Mouse (Mus musculus): ENCODE measurements around the gene Lsm11. TPM values are rescaled to one million over a fixed set of nuclear protein-coding genes. Genes with fewer than 3 reads are reported as not detected.

Gene Lsm11
- total RNA-seq, 4 experiments from 2014 or later, result 13.0 to 15.5 (median 13.8) TPM

DNA sequence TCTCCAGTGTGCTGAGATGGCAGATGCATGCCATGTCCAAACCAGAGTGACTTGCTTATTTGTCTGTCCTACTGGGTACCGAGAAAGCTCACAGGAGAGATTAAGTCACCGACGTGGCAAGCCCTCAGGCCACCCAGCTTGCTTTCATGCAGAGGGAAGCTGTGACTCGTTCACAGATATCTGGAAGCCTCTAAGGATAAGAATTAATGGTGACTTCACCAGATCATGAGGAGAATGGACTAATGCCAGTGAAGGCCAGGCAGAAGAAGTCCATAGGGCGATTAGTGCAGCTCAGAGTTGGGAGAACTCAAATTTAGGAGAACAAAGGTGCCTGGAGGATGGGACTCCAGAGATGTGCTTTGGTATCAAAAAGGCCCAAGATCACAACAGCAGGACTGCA is 17.3 kb downstream of the Lsm11 start:
- no peak for DNase-seq (ENCODE audit: low spot score in 2 of 2)

DNA sequence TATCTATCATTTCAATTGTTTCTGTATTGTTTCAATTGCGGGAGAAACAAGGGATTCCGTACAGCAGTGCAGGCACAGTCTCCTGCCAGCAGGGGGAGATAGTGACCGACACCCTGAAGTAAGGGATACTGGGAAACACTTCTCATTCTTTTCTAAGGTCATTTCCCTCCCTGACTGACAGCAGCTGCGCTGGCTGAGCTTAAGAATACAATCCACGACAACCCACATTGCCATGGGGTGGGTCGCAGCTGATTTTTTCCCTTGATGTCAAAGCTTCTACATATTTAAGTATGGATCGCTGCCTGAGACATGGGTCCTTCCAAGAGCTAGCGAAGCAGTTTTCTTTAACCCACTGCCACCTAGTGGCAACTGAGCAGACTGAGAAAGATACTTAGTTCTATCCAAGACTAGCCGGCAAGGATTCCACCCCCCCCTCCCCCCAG is 18.1 kb downstream of the Lsm11 start:
- peak; percentile 60 to 62 for DNase-seq (ENCODE audit: low spot score in 2 of 2)

DNA sequence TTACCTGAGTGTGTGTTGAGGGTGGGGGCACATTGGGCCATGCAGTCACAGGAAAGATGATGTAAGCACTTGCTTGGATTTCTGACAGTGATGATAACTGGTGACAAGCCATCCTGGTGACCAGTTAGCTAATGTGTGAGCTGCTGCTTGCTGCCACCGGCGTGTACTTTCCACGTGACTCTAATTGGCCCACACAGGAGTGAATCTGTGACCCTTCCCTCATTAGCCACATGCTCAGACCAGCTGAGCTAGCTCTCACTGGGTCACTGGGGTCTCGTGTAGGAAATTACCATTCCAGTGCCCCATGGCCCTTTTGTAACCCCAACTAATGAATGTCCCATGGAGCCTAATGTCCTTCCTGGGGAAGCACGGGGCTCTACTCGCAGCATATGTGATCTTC is 19.3 kb downstream of the Lsm11 start:
- no peak for DNase-seq (ENCODE audit: low spot score in 2 of 2)

DNA sequence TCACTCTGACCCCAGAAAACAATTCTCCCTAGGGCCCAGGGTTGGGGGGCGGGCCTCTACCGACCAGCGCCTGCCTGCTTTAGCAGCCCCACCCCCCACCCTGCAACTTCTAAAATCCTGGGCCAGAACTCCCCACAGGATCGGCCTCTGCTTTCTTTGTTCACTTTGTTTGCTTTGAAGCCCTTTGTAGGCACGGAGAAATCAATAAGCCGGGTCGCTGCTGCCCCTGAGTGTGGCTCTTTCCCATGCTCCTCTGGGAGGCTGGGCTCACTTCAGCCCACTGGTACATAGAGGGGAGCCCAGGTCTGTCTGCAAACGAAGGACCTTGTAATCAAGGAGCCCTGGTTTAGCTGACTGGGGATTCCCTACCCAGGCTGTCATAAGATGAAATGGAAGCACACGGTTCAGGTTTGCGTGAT is 23.2 kb downstream of the Lsm11 start:
- no peak for DNase-seq (ENCODE audit: low spot score in 2 of 2)

DNA sequence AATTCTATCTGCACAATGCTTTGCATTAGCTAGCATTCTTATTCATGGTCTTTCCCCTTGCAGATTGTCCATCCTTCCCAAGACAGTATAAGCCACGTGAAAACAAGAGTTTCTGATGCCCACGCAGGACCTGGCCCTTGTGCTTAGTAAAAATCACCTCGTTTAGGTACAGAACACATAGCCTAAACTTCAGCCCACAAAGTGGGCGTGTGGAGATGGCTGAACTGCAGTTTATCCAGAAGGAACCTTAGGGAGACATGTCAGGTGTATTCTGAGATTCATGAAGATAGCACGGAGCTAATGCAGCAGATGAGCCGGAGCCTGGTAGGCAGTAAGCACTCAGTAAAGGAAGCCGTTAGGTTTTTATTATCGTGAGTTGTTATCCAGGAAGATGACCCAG is 23.7 kb downstream of the Lsm11 start:
- no peak for DNase-seq (ENCODE audit: low spot score in 2 of 2)

DNA sequence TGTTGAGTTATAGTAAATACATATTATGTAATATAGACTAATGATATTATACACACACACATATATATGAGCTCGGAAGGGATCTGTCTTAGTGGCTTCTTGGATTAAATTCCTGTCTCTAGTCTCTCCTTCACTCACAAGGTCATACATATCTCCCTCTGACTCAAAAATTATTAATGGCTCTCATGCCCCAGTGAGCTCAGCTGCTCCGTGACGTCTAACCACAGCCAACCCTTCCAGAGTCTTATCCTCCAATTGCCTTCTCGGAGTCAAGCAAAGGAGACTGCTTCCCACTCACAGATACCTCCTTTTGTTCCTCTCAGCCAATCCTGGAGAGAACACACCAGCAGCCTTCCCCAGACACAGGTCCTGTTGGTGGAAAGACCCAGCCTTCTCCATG is 25.9 kb downstream of the Lsm11 start:
- DNase-seq (ENCODE audit: low spot score in 2 of 2), result no peak

DNA sequence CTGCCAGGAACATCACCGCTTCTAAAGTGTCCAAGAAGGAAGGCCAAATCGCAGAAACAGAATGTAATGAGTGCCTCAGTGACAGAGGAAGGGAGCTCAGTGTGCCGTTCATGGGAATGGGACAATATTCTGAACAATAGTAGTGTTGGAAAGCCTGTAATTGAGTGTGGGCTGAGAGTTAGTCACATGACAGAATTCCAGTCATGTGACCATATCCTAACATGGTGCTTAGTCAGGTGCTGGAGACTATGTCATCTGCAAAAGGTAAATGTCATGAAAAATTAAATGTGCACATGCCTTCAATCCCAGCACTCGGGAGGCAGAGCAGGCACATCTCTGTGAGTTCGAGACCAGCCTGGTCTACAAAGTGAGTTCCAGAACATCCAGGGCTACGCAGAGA is 26.7 kb downstream of the Lsm11 start:
- DNase-seq (ENCODE audit: low spot score in 2 of 2), result no peak

DNA sequence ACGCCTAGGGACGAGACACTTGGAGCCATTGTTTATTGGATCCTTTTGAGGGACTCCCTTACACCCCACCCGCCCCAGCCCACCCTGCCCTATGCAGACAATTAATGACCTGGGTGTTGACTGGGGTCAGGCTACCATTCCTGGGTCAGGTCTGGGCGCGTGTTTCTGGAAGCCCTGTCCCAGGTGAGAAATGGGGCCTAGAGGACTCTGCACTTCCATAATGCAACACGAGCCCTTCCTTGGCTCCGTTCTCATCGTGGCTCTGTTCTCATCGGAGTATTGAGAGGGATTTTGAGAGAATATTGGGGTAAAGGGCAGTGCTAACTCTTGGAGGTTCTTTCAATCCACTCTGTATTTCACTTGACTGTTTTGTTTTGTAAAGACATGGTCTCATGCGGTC is 28.5 kb downstream of the Lsm11 start:
- no peak for DNase-seq (ENCODE audit: low spot score in 2 of 2)

DNA sequence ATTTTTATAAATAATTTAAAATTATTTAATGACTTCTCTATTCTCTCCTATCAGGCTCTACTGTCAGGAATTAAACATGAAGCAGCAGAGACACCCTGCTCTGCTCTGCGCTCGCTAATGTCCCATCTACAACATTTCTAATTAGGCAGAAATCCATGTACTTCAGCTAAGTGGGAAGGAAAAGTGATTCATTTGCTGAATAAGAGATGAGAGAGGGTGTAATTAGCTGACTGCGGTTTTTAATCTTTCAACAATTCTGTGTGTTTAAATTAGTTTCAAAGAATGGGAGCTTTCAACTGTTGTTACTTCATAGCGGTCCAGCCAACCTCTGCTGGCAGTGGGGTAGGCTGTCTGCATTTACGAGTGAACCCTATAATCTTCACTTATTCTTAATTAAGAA is 34.0 kb downstream of the Lsm11 start:
- DNase-seq (ENCODE audit: low spot score in 2 of 2), result no peak

DNA sequence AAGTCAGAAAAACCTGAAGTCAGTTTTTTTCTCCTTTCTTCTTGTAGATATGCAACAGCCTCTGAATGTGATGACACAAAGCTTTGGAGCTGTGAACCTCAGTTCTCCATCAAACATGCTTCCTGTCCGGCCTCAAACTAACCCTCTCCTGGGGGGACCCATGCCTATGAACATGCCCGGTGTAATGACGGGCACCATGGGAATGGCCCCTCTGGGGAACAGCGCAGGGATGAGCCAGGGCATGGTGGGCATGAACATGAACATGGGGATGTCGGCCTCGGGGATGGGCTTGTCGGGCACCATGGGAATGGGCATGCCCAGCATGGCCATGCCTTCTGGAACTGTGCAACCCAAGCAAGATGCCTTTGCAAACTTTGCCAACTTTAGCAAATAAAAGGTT is 35.8 kb downstream of the Lsm11 start:
- DNase-seq (ENCODE audit: low spot score in 2 of 2), result no peak

DNA sequence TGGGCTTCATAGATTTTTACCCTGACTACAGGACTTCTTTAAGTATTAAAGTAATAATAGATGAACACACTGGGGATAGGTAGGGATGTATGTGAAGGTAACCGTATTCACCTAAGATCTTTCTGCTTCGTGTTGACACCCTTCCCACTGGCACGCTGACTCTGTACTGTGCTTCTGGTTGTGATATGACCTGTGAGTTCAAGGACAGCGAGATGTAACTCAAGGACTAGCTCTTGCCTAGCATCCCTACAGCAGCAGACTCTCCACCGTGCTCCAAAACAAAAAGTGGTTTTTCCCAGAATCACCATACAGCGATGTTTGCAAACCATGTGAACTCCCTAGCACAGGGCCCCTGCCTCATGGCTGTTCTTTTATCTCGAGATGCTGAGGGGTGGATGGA is 36.7 kb downstream of the Lsm11 start:
- DNase-seq (ENCODE audit: low spot score in 2 of 2), result no peak

DNA sequence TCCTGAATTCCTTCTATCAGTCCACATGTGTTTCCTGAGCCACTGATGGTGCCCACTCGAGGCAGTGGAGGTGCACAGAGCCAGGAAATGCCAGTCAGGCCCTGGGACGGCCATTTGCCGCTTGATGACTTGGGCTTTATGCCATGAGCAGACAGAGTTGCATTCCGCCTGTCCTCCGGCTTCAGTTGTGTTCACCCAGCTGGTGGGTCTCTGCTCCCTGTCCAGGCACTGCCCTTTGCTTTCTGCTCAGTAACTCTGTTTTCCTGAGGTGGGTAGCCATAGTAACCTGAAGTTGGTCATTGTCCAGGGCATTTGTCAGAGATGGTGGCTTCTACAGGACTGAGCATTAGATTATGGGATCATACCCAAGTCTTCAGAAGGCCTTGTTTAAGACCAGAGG is 37.4 kb downstream of the Lsm11 start:
- DNase-seq (ENCODE audit: low spot score in 2 of 2), result no peak

DNA sequence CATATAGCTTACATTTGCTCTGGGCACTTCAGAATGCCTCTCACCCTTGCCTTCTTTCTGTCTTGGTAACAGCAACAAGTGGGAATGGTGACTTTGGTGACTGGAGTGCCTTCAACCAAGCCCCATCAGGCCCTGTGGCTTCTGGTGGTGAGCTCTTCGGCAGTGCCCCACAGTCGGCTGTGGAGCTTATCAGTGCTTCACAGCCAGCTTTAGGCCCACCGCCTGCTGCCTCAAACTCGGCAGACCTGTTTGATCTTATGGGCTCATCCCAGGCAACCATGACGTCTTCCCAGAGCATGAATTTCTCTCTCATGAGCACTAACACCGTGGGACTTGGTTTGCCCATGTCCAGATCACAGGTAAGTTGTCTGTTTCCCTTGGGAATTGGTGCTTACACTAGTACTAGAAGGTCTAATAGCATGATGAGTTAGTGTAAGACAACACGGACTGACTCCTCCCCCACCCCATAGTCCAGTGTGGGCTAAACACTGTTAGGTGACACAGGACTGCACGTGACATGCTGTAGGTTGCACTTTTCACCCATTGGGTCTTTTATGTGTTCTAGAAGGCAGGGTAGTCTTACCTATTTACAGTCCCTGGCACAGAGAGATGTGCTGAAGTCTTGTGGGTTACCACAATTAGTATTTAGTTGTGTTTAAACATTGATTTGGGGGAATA is 38.5 kb downstream of the Lsm11 start:
- no peak for DNase-seq (ENCODE audit: low spot score in 2 of 2)

DNA sequence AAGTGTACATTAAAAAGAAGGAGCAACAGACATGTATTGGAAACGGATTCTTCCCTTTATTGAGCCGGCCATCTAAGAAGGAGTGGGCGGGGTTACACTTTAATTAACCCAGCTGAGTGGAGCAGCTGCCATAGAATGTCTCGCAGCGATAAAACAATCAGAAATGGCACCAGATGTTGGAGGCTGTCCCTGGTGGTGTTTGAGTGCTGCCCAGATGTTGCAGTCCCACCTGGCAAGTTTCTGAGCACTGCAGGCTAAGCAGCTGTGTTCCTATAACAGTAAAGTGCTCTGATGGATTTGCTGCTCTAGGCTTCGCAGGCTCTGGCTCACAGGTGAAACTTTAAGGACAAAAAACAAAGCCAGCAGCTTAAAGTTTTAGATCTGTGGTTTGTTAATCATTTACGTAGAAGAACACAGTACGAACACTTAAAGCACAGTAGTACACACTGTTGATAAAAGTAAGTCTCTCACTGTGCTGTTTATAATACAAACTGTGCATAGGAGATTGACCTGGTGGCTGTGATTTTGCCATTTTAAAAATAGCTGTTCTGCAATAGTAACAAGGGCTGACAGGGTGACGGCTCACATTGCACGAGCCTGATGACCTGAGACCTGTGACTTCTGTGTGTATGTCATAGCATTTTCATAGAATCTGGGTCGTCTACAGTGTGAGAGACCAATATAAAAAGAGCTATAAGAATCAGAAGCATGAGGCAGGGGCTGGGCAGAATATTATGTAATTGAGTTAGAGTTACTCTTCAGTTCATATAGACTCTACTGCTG is 44.3 kb downstream of the Lsm11 start:
- no peak for DNase-seq (ENCODE audit: low spot score in 2 of 2)

DNA sequence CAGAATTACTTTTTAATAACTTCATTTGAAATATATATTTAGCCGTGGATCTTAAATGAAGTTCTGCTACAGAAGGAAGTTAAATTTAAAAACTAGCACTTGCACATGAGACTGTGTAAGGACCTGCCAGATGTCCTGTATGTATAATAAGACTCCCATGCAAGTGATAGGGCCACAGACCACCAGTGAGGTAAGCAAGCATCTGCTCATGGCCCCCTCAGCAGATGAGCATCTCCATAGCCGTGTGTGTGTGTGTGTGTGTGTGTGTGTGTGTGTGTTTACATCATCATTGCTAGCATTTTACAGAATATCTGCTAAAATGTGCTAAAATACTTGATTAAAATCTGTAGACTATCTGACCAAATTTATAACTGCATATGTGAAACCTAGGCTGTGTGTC is 47.3 kb downstream of the Lsm11 start:
- no peak for DNase-seq (ENCODE audit: low spot score in 2 of 2)

DNA sequence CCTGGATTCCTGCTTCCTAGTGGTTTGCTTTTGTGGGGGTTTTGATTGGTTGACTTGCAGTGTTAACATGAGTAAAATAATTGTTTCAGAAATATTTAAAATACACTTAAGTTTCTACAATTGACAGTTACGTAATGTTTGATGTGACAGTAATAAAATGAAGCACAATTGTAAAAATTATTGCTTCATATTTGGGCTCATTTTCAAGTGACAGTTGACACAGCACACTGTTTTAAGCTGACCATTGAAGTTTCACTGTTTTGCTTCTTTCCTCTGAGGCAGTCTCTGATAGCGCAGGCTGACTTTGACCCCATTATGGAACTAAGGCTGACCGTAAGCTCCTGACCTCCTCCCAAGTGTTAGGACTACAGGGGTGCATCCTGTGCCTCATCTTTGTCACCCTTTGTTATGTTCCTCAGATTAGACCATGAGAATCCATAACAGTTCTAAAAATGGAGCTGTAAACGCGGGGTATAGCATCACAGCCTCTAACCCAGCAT is 51.8 kb downstream of the Lsm11 start:
- no peak for DNase-seq (ENCODE audit: low spot score in 2 of 2)

DNA sequence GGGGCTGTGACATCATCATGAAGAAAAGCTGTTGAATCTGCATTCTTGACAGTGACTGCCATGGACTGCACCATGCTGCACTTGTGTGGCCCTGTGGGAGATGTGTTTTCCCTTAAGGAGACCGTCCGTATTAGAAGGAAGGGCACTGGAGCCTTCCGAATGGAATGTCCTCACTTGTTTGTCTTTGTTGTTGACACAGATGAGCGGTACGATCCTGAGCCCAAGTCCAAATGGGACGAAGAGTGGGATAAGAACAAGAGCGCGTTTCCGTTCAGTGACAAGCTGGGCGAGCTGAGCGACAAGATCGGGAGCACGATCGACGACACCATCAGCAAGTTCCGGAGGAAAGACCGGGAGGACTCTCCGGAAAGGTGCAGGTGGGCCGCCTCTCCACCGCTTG is 54.3 kb downstream of the Lsm11 start:
- DNase-seq (ENCODE audit: low spot score in 2 of 2), result no peak

DNA sequence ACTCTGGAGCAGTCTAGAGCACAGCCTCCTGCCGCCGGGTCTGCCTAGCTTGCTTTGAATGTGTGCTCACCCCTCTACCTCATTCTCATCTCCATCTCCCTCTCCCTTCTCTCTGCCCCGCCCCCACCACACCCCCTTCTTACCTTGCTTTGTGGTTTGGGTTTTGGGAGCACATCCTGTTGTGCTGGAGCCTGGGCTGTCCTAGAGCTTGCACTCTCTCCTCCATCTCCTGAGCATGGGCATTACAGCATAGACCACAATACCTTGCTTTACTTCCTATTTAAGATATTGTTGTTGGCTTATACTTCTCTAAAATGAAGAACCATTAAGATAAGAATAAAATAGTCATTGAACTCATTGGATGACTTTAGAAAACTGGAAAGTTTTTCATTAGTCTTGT is 54.8 kb downstream of the Lsm11 start:
- no peak for DNase-seq (ENCODE audit: low spot score in 2 of 2)

DNA sequence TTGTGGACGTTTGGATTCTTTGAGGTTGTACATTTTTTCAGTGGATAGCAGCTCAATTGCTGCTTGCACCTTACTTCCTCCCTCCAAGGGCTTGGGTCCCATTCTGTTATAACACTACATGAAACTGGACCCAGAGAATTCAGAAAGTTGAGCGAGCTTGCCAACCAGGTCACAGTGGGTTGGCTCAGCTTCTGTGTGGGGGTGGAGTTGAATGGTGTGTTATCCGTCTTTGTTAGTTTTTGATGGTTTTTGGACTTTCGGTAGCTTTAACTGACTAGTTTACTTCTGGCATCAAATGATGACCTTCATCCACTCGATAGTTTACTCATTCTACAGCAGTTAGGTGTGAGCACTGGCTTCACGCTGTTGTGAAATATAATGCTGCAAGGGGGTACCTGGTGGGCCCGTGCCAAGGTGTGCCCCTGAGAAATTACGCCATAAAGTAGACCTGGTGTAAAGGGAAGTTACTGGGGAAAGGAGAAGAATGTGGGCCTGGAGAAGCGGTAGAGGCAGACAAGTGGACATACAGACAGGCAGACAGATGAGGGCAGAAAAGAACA is 56.2 kb downstream of the Lsm11 start:
- DNase-seq (ENCODE audit: low spot score in 2 of 2), result no peak

DNA sequence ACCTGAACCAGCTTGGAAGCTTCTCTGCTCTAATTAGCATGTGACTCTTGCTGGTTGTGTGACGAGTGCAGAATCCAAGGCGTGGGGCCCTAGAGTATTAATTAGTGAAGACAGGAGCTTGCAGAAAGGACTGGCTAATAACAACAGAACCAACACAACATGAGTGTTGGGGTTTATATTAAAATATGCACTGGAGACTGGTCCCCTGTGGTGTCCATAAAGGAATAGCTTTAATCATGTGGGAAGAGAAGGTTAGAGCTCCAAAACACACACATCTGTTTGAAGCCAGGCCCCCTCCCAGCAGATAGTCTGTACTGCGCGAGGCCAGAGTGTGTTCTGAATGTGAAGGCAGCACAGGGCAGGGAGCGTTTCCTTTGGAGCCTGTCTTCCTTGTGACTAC is 58.1 kb downstream of the Lsm11 start:
- DNase-seq (ENCODE audit: low spot score in 2 of 2), result no peak

DNA sequence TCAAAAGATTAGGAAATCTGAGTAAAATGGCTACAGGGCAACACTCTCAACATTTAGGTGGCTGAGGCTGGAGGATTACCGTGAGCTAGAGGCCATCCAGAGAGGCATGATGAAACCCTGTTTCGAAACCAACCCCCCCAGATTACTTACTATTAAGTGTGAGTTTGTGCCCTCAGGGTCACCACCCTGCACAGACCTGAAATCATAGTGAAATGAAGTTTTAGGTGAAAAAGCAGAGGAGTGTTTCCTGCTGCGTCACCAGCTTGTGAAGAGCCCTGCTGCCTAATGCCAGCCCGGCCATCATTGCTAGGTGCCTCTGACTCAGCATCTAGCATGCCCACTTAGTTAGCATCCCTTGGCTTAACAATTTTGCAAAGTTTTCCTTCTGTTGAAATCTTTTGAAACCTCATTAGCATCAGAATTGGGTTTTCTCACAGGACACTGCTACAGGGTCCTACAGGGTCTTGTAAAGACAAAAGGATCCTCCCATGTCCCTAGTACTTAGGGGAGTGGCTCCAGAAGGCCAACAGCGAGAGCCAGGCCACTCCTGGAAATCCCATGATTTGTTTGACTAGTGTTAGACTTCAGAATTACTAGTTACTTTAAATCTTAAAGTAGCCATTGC is 59.0 kb downstream of the Lsm11 start:
- DNase-seq (ENCODE audit: low spot score in 2 of 2), result no peak

DNA sequence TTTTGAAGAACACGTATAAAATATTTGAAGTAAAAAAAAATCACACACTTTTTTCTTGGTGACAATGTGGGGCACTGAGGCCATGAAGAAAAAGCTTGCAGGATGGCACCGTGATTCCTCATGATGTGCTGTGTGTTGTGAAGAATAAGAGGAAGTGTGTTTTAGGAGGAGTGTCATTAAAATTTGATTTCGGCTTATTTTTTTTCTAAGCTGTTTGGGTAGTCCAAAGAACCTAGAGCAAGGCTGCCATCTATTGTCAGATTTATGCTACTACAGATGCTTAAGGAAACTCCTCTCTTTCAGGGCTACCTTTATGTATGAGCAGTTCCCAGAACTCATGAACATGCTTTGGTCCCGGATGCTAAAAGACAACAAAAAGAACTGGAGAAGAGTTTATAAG is 60.7 kb downstream of the Lsm11 start:
- DNase-seq (ENCODE audit: low spot score in 2 of 2), result no peak

Data from left cerebral cortex, adult 8-10 months (tissue).